Mouse (Mus musculus): ENCODE data around the gene Mamdc2. TPM values are rescaled to one million over a fixed set of nuclear protein-coding genes. Genes with fewer than 3 reads are reported as not detected.

Mamdc2 gene
- total RNA-seq, 2 experiments from 2014 or later = not detected

GRCm38 (mm10) chr19:23297191-23297590 is 151.1 kb downstream of the Mamdc2 start:
- ATAC-seq (ENCODE audit: poor library complexity, severe bottlenecking) = no peak

GRCm38 (mm10) chr19:23289251-23289650 is 159.0 kb downstream of the Mamdc2 start:
- no peak for ATAC-seq (ENCODE audit: poor library complexity, severe bottlenecking)

- peak; percentile 63 for ATAC-seq (ENCODE audit: poor library complexity, severe bottlenecking)
Observed at GRCm38 (mm10) chr19:23281911-23282660, 166.2 kb downstream of the Mamdc2 start.

GRCm38 (mm10) chr19:23274054-23274724 is 174.1 kb downstream of the Mamdc2 start:
- ATAC-seq (ENCODE audit: poor library complexity, severe bottlenecking) = 0 out of 2 replicates have a peak, but pooled peaks have one; percentile 4

GRCm38 (mm10) chr19:23273355-23274053 is 174.7 kb downstream of the Mamdc2 start, which contains the start of gene Smc5:
TSS of gene Smc5 (minus strand) at chr19:23273897.
- ATAC-seq (ENCODE audit: poor library complexity, severe bottlenecking) = peak; percentile 95

GRCm38 (mm10) chr19:23256771-23257170 is 191.5 kb downstream of the Mamdc2 start:
- ATAC-seq (ENCODE audit: poor library complexity, severe bottlenecking) = no peak

Other genes starting within 250 kb of the Mamdc2 start
- gene Smc5, start 174.5 kb downstream of the Mamdc2 start, total RNA-seq (2015) = 39.9 and 50.6 TPM in 2 replicates
- gene Smc5, start 174.5 kb downstream of the Mamdc2 start, total RNA-seq (2017) = 45.6 and 46.3 TPM in 2 replicates
- gene 1700028P14Rik, start 204.4 kb upstream of the Mamdc2 start, total RNA-seq (2015) = not detected in 2 replicates
- gene 1700028P14Rik, start 204.4 kb upstream of the Mamdc2 start, total RNA-seq (2017) = not detected in 2 replicates
- gene Ptar1, start 239.0 kb upstream of the Mamdc2 start, total RNA-seq (2015) = 9.9 and 10.6 TPM in 2 replicates
- gene Ptar1, start 239.0 kb upstream of the Mamdc2 start, total RNA-seq (2017) = 8.8 and 12.1 TPM in 2 replicates